Mouse (Mus musculus) midbrain, embryonic 14.5 days (tissue): Measurements from ENCODE around the gene Zfp382. TPM values are rescaled to one million over a fixed set of nuclear protein-coding genes. Genes with fewer than 3 reads are reported as not detected.

Experiments
- ATAC-seq: fragments of 200-750 bp; cut with Nextera tagmentation; 2 replicates; pipeline ENCODE4 v1.8.0; 2017; ENCODE audit warnings: moderate number of reproducible peaks, moderate library complexity; ENCODE audit not compliant: low FRiP score, low TSS enrichment
- DNase-seq: peaks from one replicate; pipeline ENCODE4 v3.0.0-alpha.2; 2015
- H3K27ac ChIP-seq: fragments of 300-500 bp; sonication (generic); replicated peaks from 2 replicates; pipeline ENCODE4 v1.5.1; 2014; ENCODE audit warnings: mild to moderate bottlenecking, low read depth, low read length, moderate library complexity
- H3K27me3 ChIP-seq: fragments of 300-500 bp; sonication (generic); 2 replicates; pipeline ENCODE4 v1.6.1; 2014; ENCODE audit warnings: low read length, control low read depth, mixed read lengths; ENCODE audit not compliant: control insufficient read depth, insufficient read depth
- H3K36me3 ChIP-seq: fragments of 300-500 bp; sonication (generic); 2 replicates; pipeline ENCODE4 v1.6.1; 2014; ENCODE audit warnings: low read length, control low read depth; ENCODE audit not compliant: control insufficient read depth, insufficient read depth
- H3K4me1 ChIP-seq: fragments of 300-500 bp; sonication (generic); 2 replicates; pipeline ENCODE4 v1.6.1; 2014; ENCODE audit warnings: mild to moderate bottlenecking, antibody characterized with exemption, low read length, control low read depth; ENCODE audit not compliant: control insufficient read depth, insufficient read depth
- H3K4me2 ChIP-seq: fragments of 300-500 bp; sonication (generic); 2 replicates; pipeline ENCODE4 v1.6.1; 2014; ENCODE audit warnings: mild to moderate bottlenecking, low read length, moderate library complexity
- H3K4me3 ChIP-seq: fragments of 300-500 bp; sonication (generic); replicated peaks from 2 replicates; pipeline ENCODE4 v1.5.1; 2014; ENCODE audit warnings: low read depth, low read length
- H3K9ac ChIP-seq: fragments of 300-500 bp; sonication (generic); replicated peaks from 2 replicates; pipeline ENCODE4 v1.6.1; 2014; ENCODE audit warnings: mild to moderate bottlenecking, low read length, moderate library complexity
- H3K9me3 ChIP-seq: fragments of 300-500 bp; sonication (generic); 2 replicates; pipeline ENCODE4 v1.6.1; 2016; ENCODE audit warnings: low read length, control low read depth, mixed read lengths; ENCODE audit not compliant: control insufficient read depth
- WGBS: fragments of 180-500 bp; shearing (Covaris S2); extraction: QIAGEN DNeasy Blood & Tissue Kit; methylation state at CpG from one replicate; pipeline ENCODE4 v1.1.7; 2014; 5-methylcytosine and 5-hydroxymethylcytosine counted together
- microRNA-seq: library from miRNA; unstranded; fragments of <30 nt; microRNA quantifications from one replicate; pipeline ENCODE4, GENCODE M21; 2016
- polyA plus RNA-seq: library from polyadenylated mRNA; unstranded; fragments of >200 nt; fragmentation: Nextera tagmentation; extraction: Ambion mirVana; gene quantifications from 2 replicates; pipeline ENCODE4 v1.2.1, GENCODE M21; 2014

The Zfp382 gene
- polyA plus RNA-seq, 1 experiment from 2014 or later: 10.7 TPM

- H3K27ac ChIP-seq: no peak within 1 kb of the TSS
- H3K4me2 ChIP-seq: peak within 1 kb of the TSS; percentile 34
- WGBS: under 1% methylated on average over 11 of the region's 11 CpGs
- peaks cover 38% of the 10 kb centered on the region for H3K36me3 ChIP-seq
- DNase-seq (peak; percentile 76), ATAC-seq (peak; percentile 41; the same call in 1 of the 2 replicates)
- no peaks in the 10 kb centered on the region for H3K27me3 ChIP-seq
- peaks cover 4% of the 10 kb centered on the region; the same call in 1 of the 2 replicates for H3K4me1 ChIP-seq
- no peak within 1 kb of the TSS for H3K4me3 ChIP-seq
- no peak within 1 kb of the TSS; the same call in 1 of the 2 replicates for H3K9ac ChIP-seq
- no peaks in the 10 kb centered on the region for H3K9me3 ChIP-seq
These were observed 62.1 kb downstream of the Zfp382 start, which contains the start of gene Cox7a1 for GRCm38 (mm10) chr7:30183879-30184289. Cox7a1 (plus strand) TSS chr7:30184144.

Small RNAs within 50 kb of the gene (microRNA-seq; reads per million reads assigned to microRNA genes)
- gene Gm23368: not detected

Other genes starting within 250 kb of the Zfp382 start
- gene Zfp27, start 215.4 kb upstream of the Zfp382 start, polyA plus RNA-seq: 13.8 and 17.5 TPM in 2 replicates
- gene Zfp383, start 213.7 kb upstream of the Zfp382 start, polyA plus RNA-seq: 7.0 and 12.3 TPM in 2 replicates
- 16.3 and 22.1 TPM in 2 replicates for gene Zfp74, start 167.9 kb upstream of the Zfp382 start, polyA plus RNA-seq
- 3.3 and 5.5 TPM in 2 replicates for gene Zfp568, start 138.0 kb upstream of the Zfp382 start, polyA plus RNA-seq
- 13.5 and 14.3 TPM in 2 replicates for gene Zfp14, start 70.6 kb upstream of the Zfp382 start, polyA plus RNA-seq
- 11.3 and 11.6 TPM in 2 replicates for gene Zfp82, start 49.0 kb upstream of the Zfp382 start, polyA plus RNA-seq
- gene Gm26920, start 31.5 kb upstream of the Zfp382 start, polyA plus RNA-seq: 1.7 and 1.8 TPM in 2 replicates
- gene Zfp566, start 31.4 kb upstream of the Zfp382 start, polyA plus RNA-seq: 17.5 and 21.1 TPM in 2 replicates
- 86.6 and 101 TPM in 2 replicates for gene Zfp260, start 27.2 kb upstream of the Zfp382 start, polyA plus RNA-seq
- gene Zfp146, start 47.8 kb downstream of the Zfp382 start, polyA plus RNA-seq: 18.5 and 19.7 TPM in 2 replicates
- 5.5 TPM in 2 replicates for gene Cox7a1, start 62.2 kb downstream of the Zfp382 start, polyA plus RNA-seq
- 53.0 and 70.5 TPM in 2 replicates for gene Capns1, start 76.9 kb downstream of the Zfp382 start, polyA plus RNA-seq
- 176 and 240 TPM in 2 replicates for gene Polr2i, start 110.0 kb downstream of the Zfp382 start, polyA plus RNA-seq
- gene Tbcb, start 110.3 kb downstream of the Zfp382 start, polyA plus RNA-seq: 337 and 360 TPM in 2 replicates
- gene Ovol3, start 113.8 kb downstream of the Zfp382 start, polyA plus RNA-seq: not detected in 2 replicates
- 0.58 and 0.61 TPM in 2 replicates for gene Thap8, start 158.2 kb downstream of the Zfp382 start, polyA plus RNA-seq
- 2.5 and 5.0 TPM in 2 replicates for gene Wdr62, start 158.5 kb downstream of the Zfp382 start, polyA plus RNA-seq
- 121 and 131 TPM in 2 replicates for gene Clip3, start 169.8 kb downstream of the Zfp382 start, polyA plus RNA-seq
- 107 and 145 TPM in 2 replicates for gene Alkbh6, start 186.8 kb downstream of the Zfp382 start, polyA plus RNA-seq
- 9.3 and 10.2 TPM in 2 replicates for gene Syne4, start 192.9 kb downstream of the Zfp382 start, polyA plus RNA-seq
- gene E130208F15Rik, start 199.8 kb downstream of the Zfp382 start, polyA plus RNA-seq: not detected in 2 replicates
- 19.8 and 20.4 TPM in 2 replicates for gene Sdhaf1, start 202.0 kb downstream of the Zfp382 start, polyA plus RNA-seq
- 13.9 and 16.3 TPM in 2 replicates for gene Lrfn3, start 240.8 kb downstream of the Zfp382 start, polyA plus RNA-seq